Mouse (Mus musculus) limb, embryonic 14.5 days (tissue): Measurements from ENCODE around the gene Ankrd40. TPM values are rescaled to one million over a fixed set of nuclear protein-coding genes. Genes with fewer than 3 reads are reported as not detected.

Experiments used
- ATAC-seq: fragments of 200-750 bp; cut with Nextera tagmentation; 2 replicates; pipeline ENCODE4 v1.8.0; 2017; ENCODE audit warnings: low read depth, moderate number of reproducible peaks, moderate TSS enrichment; ENCODE audit not compliant: low FRiP score
- DNase-seq: peaks from one replicate; pipeline ENCODE4 v3.0.0-alpha.2; 2015; ENCODE audit warnings: low spot score
- H3K27ac ChIP-seq: fragments of 300-500 bp; sonication (generic); replicated peaks from 2 replicates; pipeline ENCODE4 v1.5.1; 2014; ENCODE audit warnings: low read depth, mild to moderate bottlenecking, low read length, moderate library complexity, mixed read lengths
- H3K27me3 ChIP-seq: fragments of 300-500 bp; sonication (generic); 2 replicates; pipeline ENCODE4 v1.6.1; 2014; ENCODE audit warnings: low read length, mixed read lengths; ENCODE audit not compliant: control insufficient read depth, insufficient read depth
- H3K36me3 ChIP-seq: fragments of 300-500 bp; sonication (generic); 2 replicates; pipeline ENCODE4 v1.6.1; 2014; ENCODE audit warnings: mild to moderate bottlenecking, low read length, moderate library complexity, mixed read lengths; ENCODE audit not compliant: control insufficient read depth, insufficient read depth
- H3K4me1 ChIP-seq: fragments of 300-500 bp; sonication (generic); 2 replicates; pipeline ENCODE4 v1.6.1; 2014; ENCODE audit warnings: antibody characterized with exemption, low read length, mixed read lengths; ENCODE audit not compliant: control insufficient read depth, insufficient read depth
- H3K4me2 ChIP-seq: fragments of 300-500 bp; sonication (generic); replicated peaks from 2 replicates; pipeline ENCODE4 v1.6.1; 2014; ENCODE audit warnings: low read depth, mild to moderate bottlenecking, low read length, moderate library complexity; ENCODE audit not compliant: severe bottlenecking
- H3K4me3 ChIP-seq: fragments of 300-500 bp; sonication (generic); replicated peaks from 2 replicates; pipeline ENCODE4 v1.5.1; 2014; ENCODE audit warnings: low read length
- H3K9ac ChIP-seq: fragments of 300-500 bp; sonication (generic); 2 replicates; pipeline ENCODE4 v1.6.1; 2014; ENCODE audit warnings: mild to moderate bottlenecking, low read depth, low read length, moderate library complexity; ENCODE audit not compliant: severe bottlenecking
- H3K9me3 ChIP-seq: fragments of 300-500 bp; sonication (generic); 2 replicates; pipeline ENCODE4 v1.6.1; 2016; ENCODE audit warnings: low read length; ENCODE audit not compliant: control insufficient read depth
- POLR2A ChIP-seq: fragments of 200-500 bp; IDR thresholded peaks from 2 replicates; pipeline ENCODE4 v1.8.0; 2012; ENCODE audit warnings: inconsistent platforms, mild to moderate bottlenecking, moderate library complexity, borderline replicate concordance; ENCODE audit not compliant: insufficient read depth, insufficient read length; ENCODE audit errors: extremely low read depth
- WGBS: fragments of 180-500 bp; shearing (Covaris S2); extraction: QIAGEN DNeasy Blood & Tissue Kit; methylation state at CpG from one replicate; pipeline ENCODE4 v1.1.7; 2014; 5-methylcytosine and 5-hydroxymethylcytosine counted together
- polyA plus RNA-seq, 2 experiments: library from polyadenylated mRNA; depleted of rRNA in 1 of 2; stranded (reverse) in 1 of 2; unstranded in 1 of 2; fragments of >200 nt; fragmentation: Nextera tagmentation in 1 of 2; extraction: Ambion mirVana in 1 of 2; gene quantifications; 2 replicates each; pipeline versions ENCODE4 v1.2.1 to v1.2.3; 2012 to 2014

The Ankrd40 gene
- polyA plus RNA-seq, 2 experiments = 30.3 to 74.4 TPM

DNA sequence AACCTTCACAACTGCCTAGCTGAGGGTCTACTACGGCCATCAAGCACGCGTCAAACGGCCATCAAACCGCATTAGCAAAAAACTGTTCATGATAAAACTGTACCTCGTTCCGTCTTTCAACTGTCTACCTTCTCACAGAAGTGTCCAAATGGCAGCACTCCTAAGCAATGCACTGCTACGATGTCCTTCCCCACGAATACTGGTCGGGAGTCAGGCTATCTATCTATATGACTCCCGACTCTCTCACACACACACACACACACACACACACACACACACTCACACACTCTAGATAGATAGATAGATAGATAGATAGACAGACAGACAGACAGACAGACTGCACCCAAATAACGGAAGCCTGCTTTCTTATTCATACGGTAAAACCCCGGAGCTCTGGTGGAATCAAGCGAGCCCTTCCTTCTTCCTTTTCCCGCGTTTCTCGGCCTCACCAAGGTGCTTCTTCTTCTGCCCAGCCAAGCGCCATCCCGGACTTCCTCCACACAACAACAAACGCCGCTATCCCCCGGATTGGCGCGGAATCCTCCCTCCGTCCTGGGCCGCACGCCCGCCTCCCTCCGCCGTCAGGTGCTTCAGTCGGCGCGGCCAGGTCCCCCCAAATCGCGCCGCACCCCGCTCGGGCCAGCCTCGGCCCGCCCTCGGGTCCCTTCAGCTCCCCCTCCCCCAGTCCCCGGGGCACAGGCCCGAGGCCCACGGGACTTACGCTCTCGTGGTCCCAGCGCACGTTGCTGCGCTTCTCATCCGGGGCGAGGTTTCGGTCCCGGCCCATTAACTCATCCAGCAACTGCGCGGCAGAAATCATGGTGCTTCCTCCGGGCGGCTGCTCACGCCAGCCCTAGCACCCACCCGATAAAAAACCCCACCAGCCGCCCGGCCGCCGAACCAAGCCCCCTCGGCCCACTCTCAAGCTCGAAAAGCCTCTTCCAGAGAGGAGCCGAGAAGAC, 6.6 kb upstream of the Ankrd40 start:
- under 1% methylated on average over 57 of the region's 67 CpGs for WGBS
- DNase-seq = no peak

DNA sequence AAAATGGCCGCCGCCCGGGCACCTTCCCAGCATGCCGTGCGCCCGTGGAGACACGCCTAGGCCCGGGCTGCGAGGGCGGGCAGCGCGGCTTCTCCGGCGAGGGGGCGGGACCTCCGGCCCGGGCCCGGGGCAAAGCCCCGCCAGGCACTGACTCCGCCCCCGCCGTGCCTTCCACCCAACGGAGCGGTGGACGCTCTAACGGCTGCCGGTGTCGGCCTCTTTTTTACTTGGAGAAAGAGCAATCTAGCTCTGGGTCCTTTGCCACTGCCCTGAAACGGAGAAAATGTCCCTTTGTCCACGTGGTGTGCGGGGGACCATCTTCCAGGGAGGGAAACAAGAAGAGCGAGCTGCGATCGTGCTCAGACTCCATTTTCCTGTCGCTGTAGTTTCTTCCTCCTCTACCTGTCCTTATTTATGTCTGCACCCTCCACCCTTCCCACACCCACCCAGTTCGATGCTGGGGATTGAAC, 5.8 kb upstream of the Ankrd40 start, which contains the start of gene Luc7l3:
TSS of gene Luc7l3 (minus strand) at position 58 of the 470 bp plus-strand sequence.
- peak; percentile 96 for ATAC-seq
- peak within 1 kb of the TSS; percentile 99 for H3K4me3 ChIP-seq
- 0% methylated on average over 28 of the region's 36 CpGs for WGBS
- peak within 1 kb of the TSS; percentile 98 for H3K9ac ChIP-seq
- TF ChIP-seq POLR2A = peak; percentile 81; the same call in 1 of the 2 replicates
- no peaks in the 10 kb centered on the region for H3K27me3 ChIP-seq
- peak within 1 kb of the TSS; percentile 97 for H3K27ac ChIP-seq
- H3K4me2 ChIP-seq = peak within 1 kb of the TSS; percentile 76
- H3K4me1 ChIP-seq = peaks cover 10% of the 10 kb centered on the region
- peak; percentile 93 for DNase-seq
- no peaks in the 10 kb centered on the region for H3K36me3 ChIP-seq
- H3K9me3 ChIP-seq = no peaks in the 10 kb centered on the region

More for the DNA sequence above, 6.6 kb upstream of the Ankrd40 start:
- no peak for TF ChIP-seq POLR2A
- Histone ChIP-seq H3K9me3 (no peaks in the 10 kb centered on the region), H3K4me1 (peaks cover 9% of the 10 kb centered on the region; the same call in 1 of the 2 replicates), H3K4me2 (peak overlapping the region; percentile 76), H3K36me3 (no peaks in the 10 kb centered on the region), H3K4me3 (peak overlapping the region; percentile 99), H3K27me3 (no peaks in the 10 kb centered on the region), H3K9ac (peak overlapping the region; percentile 98), H3K27ac (peak overlapping the region; percentile 97)
- ATAC-seq = peak; percentile 53

GRCm38 (mm10) chr11:94322636-94323035, 5.2 kb upstream of the Ankrd40 start:
- H3K4me3 ChIP-seq = peak overlapping the region; percentile 99
- H3K9ac ChIP-seq = peak overlapping the region; percentile 98
- 43% methylated on average over 5 of the region's 5 CpGs for WGBS
- peak overlapping the region; percentile 97 for H3K27ac ChIP-seq
- H3K9me3 ChIP-seq = no peaks in the 10 kb centered on the region
- ATAC-seq = no peak
- no peak for DNase-seq
- peaks cover 11% of the 10 kb centered on the region for H3K4me1 ChIP-seq
- H3K27me3 ChIP-seq = no peaks in the 10 kb centered on the region
- H3K36me3 ChIP-seq = no peaks in the 10 kb centered on the region
- peak overlapping the region; percentile 52 for H3K4me2 ChIP-seq
- TF ChIP-seq POLR2A = no peak

GRCm38 (mm10) chr11:94323271-94323925, 4.4 kb upstream of the Ankrd40 start:
- Histone ChIP-seq H3K36me3 (no peaks in the 10 kb centered on the region), H3K4me1 (peaks cover 11% of the 10 kb centered on the region), H3K9ac (no peak overlapping the region), H3K27me3 (no peaks in the 10 kb centered on the region), H3K4me3 (no peak overlapping the region), H3K9me3 (no peaks in the 10 kb centered on the region), H3K27ac (no peak overlapping the region), H3K4me2 (no peak overlapping the region)
- no peak for ATAC-seq
- DNase-seq = no peak
- TF ChIP-seq POLR2A = no peak
- WGBS = 86% methylated on average over 5 of the region's 5 CpGs

GRCm38 (mm10) chr11:94324618-94325017, 3.2 kb upstream of the Ankrd40 start:
- Histone ChIP-seq H3K27ac (no peak overlapping the region), H3K27me3 (no peaks in the 10 kb centered on the region), H3K4me1 (peaks cover 16% of the 10 kb centered on the region), H3K4me2 (no peak overlapping the region), H3K9ac (no peak overlapping the region), H3K4me3 (no peak overlapping the region), H3K9me3 (no peaks in the 10 kb centered on the region), H3K36me3 (no peaks in the 10 kb centered on the region)
- WGBS = 81% methylated on average over 5 of the region's 5 CpGs
- no peak for ATAC-seq
- TF ChIP-seq POLR2A = no peak
- DNase-seq = no peak
